Mouse (Mus musculus) kidney, embryonic 16.5 days (tissue): Measurements from ENCODE around the gene Ulk1. TPM values are rescaled to one million over a fixed set of nuclear protein-coding genes. Genes with fewer than 3 reads are reported as not detected.

ENCODE experiments used
- ATAC-seq: fragments of 200-750 bp; cut with Nextera tagmentation; 2 replicates; pipeline ENCODE4 v1.8.0; 2017; ENCODE audit warnings: moderate TSS enrichment; ENCODE audit not compliant: low FRiP score, low TSS enrichment
- H3K27ac ChIP-seq: fragments of 300-500 bp; sonication (generic); 2 replicates; pipeline ENCODE4 v1.5.1; 2014; ENCODE audit warnings: low read length
- H3K27me3 ChIP-seq: fragments of 300-500 bp; sonication (generic); 2 replicates; pipeline ENCODE4 v1.6.1; 2014; ENCODE audit warnings: low read length, control low read depth, mixed read lengths; ENCODE audit not compliant: insufficient read depth
- H3K36me3 ChIP-seq: fragments of 300-500 bp; sonication (generic); 2 replicates; pipeline ENCODE4 v1.6.1; 2014; ENCODE audit warnings: low read length, control low read depth, mixed read lengths; ENCODE audit not compliant: insufficient read depth
- H3K4me1 ChIP-seq: fragments of 300-500 bp; sonication (generic); 2 replicates; pipeline ENCODE4 v1.6.1; 2014; ENCODE audit warnings: low read length, control low read depth, mixed read lengths; ENCODE audit not compliant: insufficient read depth
- H3K4me2 ChIP-seq: fragments of 300-500 bp; sonication (generic); replicated peaks from 2 replicates; pipeline ENCODE4 v1.6.1; 2014; ENCODE audit warnings: low read depth, low read length
- H3K4me3 ChIP-seq: fragments of 300-500 bp; sonication (generic); 2 replicates; pipeline ENCODE4 v1.5.1; 2014; ENCODE audit warnings: mild to moderate bottlenecking, low read length
- H3K9ac ChIP-seq: fragments of 300-500 bp; sonication (generic); replicated peaks from 2 replicates; pipeline ENCODE4 v1.6.1; 2014; ENCODE audit warnings: low read length
- H3K9me3 ChIP-seq: fragments of 300-500 bp; sonication (generic); 2 replicates; pipeline ENCODE4 v1.6.1; 2016; ENCODE audit warnings: low read length, control low read depth
- WGBS: fragments of 180-500 bp; shearing (Covaris S2); extraction: QIAGEN DNeasy Blood & Tissue Kit; methylation state at CpG from one replicate; pipeline ENCODE4 v1.1.7; 2014; 5-methylcytosine and 5-hydroxymethylcytosine counted together
- polyA plus RNA-seq: library from polyadenylated mRNA; unstranded; fragments of >200 nt; fragmentation: Nextera tagmentation; extraction: Ambion mirVana; gene quantifications from 2 replicates; pipeline ENCODE4 v1.2.1, GENCODE M21; 2015

Ulk1 gene
- polyA plus RNA-seq, 1 experiment from 2014 or later: 19.5 TPM

GRCm38 (mm10) chr5:110806676-110807075 is 3.2 kb downstream of the Ulk1 start:
- H3K9ac ChIP-seq: no peak overlapping the region

GRCm38 (mm10) chr5:110806154-110806553 is 3.7 kb downstream of the Ulk1 start:
- ATAC-seq: no peak
- H3K36me3 ChIP-seq: peaks cover 4% of the 10 kb centered on the region; the same call in 1 of the 2 replicates
- H3K4me3 ChIP-seq: no peak overlapping the region
- H3K27me3 ChIP-seq: no peaks in the 10 kb centered on the region
- no peak overlapping the region for H3K27ac ChIP-seq
- peaks cover 18% of the 10 kb centered on the region for H3K4me1 ChIP-seq
- H3K9ac ChIP-seq: no peak overlapping the region
- no peak overlapping the region for H3K4me2 ChIP-seq
- WGBS: 65% methylated on average over 4 of the region's 4 CpGs
- no peaks in the 10 kb centered on the region for H3K9me3 ChIP-seq

More at GRCm38 (mm10) chr5:110806676-110807075, 3.2 kb downstream of the Ulk1 start:
- H3K4me1 ChIP-seq: peaks cover 18% of the 10 kb centered on the region
- no peak overlapping the region for H3K27ac ChIP-seq
- H3K27me3 ChIP-seq: no peaks in the 10 kb centered on the region
- peaks cover 4% of the 10 kb centered on the region; the same call in 1 of the 2 replicates for H3K36me3 ChIP-seq
- 83% methylated on average over 1 of the region's 1 CpGs for WGBS
- no peak overlapping the region for H3K4me3 ChIP-seq
- no peak overlapping the region for H3K4me2 ChIP-seq
- no peak for ATAC-seq
- H3K9me3 ChIP-seq: no peaks in the 10 kb centered on the region

GRCm38 (mm10) chr5:110804012-110804743 is 5.7 kb downstream of the Ulk1 start:
- Histone ChIP-seq H3K27ac (no peak overlapping the region), H3K4me3 (no peak overlapping the region), H3K4me1 (peaks cover 18% of the 10 kb centered on the region), H3K4me2 (no peak overlapping the region), H3K9me3 (no peaks in the 10 kb centered on the region), H3K36me3 (peaks cover 9% of the 10 kb centered on the region; the same call in 1 of the 2 replicates), H3K27me3 (no peaks in the 10 kb centered on the region), H3K9ac (no peak overlapping the region)
- 87% methylated on average over 7 of the region's 7 CpGs for WGBS
- ATAC-seq: no peak

GRCm38 (mm10) chr5:110802809-110803208 is 7.1 kb downstream of the Ulk1 start:
- peaks cover 19% of the 10 kb centered on the region for H3K36me3 ChIP-seq
- no peak overlapping the region for H3K4me2 ChIP-seq
- no peak overlapping the region for H3K9ac ChIP-seq
- H3K27me3 ChIP-seq: no peaks in the 10 kb centered on the region
- no peak for ATAC-seq
- H3K4me3 ChIP-seq: no peak overlapping the region
- no peaks in the 10 kb centered on the region for H3K9me3 ChIP-seq
- H3K27ac ChIP-seq: no peak overlapping the region
- H3K4me1 ChIP-seq: peaks cover 8% of the 10 kb centered on the region

GRCm38 (mm10) chr5:110802186-110802585 is 7.7 kb downstream of the Ulk1 start:
- no peak for ATAC-seq
- 81% methylated on average over 4 of the region's 4 CpGs for WGBS
- peaks cover 20% of the 10 kb centered on the region for H3K36me3 ChIP-seq

GRCm38 (mm10) chr5:110801036-110801624 is 8.8 kb downstream of the Ulk1 start:
- WGBS: 81% methylated on average over 3 of the region's 3 CpGs
- no peaks in the 10 kb centered on the region for H3K9me3 ChIP-seq
- no peak overlapping the region for H3K9ac ChIP-seq
- no peak overlapping the region for H3K27ac ChIP-seq
- H3K4me1 ChIP-seq: no peaks in the 10 kb centered on the region
- no peak overlapping the region for H3K4me2 ChIP-seq
- ATAC-seq: no peak
- H3K36me3 ChIP-seq: peaks cover 29% of the 10 kb centered on the region
- no peaks in the 10 kb centered on the region for H3K27me3 ChIP-seq
- no peak overlapping the region for H3K4me3 ChIP-seq

More at GRCm38 (mm10) chr5:110802186-110802585, 7.7 kb downstream of the Ulk1 start:
- 0 out of 2 replicates have a peak, but pooled peaks cover 6% of the 10 kb centered on the region for H3K4me1 ChIP-seq
- no peak overlapping the region for H3K4me2 ChIP-seq
- no peaks in the 10 kb centered on the region for H3K9me3 ChIP-seq
- H3K27me3 ChIP-seq: no peaks in the 10 kb centered on the region
- H3K9ac ChIP-seq: no peak overlapping the region
- H3K27ac ChIP-seq: no peak overlapping the region
- no peak overlapping the region for H3K4me3 ChIP-seq

- no peaks in the 10 kb centered on the region for H3K27me3 ChIP-seq
- no peaks in the 10 kb centered on the region for H3K9me3 ChIP-seq
- peaks cover 59% of the 10 kb centered on the region for H3K36me3 ChIP-seq
- 59% methylated on average over 4 of the region's 4 CpGs for WGBS
- no peak overlapping the region for H3K9ac ChIP-seq
- H3K27ac ChIP-seq: no peak overlapping the region
- H3K4me2 ChIP-seq: no peak overlapping the region
- H3K4me1 ChIP-seq: no peaks in the 10 kb centered on the region
- ATAC-seq: no peak
- H3K4me3 ChIP-seq: no peak overlapping the region
These were observed 12.2 kb downstream of the Ulk1 start for GRCm38 (mm10) chr5:110797696-110798095.

- 94% methylated on average over 7 of the region's 7 CpGs for WGBS
- Histone ChIP-seq H3K4me1 (no peaks in the 10 kb centered on the region), H3K4me3 (no peak overlapping the region), H3K27ac (no peak overlapping the region), H3K9ac (no peak overlapping the region), H3K27me3 (no peaks in the 10 kb centered on the region), H3K9me3 (no peaks in the 10 kb centered on the region), H3K4me2 (no peak overlapping the region), H3K36me3 (peaks cover 81% of the 10 kb centered on the region)
- ATAC-seq: no peak
These were observed 15.5 kb downstream of the Ulk1 start for GRCm38 (mm10) chr5:110794363-110794762.

GRCm38 (mm10) chr5:110788684-110789083 is 21.2 kb downstream of the Ulk1 start:
- no peaks in the 10 kb centered on the region for H3K4me1 ChIP-seq
- no peaks in the 10 kb centered on the region for H3K9me3 ChIP-seq
- H3K36me3 ChIP-seq: peaks cover 72% of the 10 kb centered on the region
- H3K27ac ChIP-seq: no peak overlapping the region
- peak; percentile 29; the same call in 1 of the 2 replicates for ATAC-seq
- H3K4me3 ChIP-seq: no peak overlapping the region
- no peak overlapping the region for H3K9ac ChIP-seq
- no peaks in the 10 kb centered on the region for H3K27me3 ChIP-seq
- no peak overlapping the region for H3K4me2 ChIP-seq
- WGBS: 69% methylated on average over 5 of the region's 5 CpGs
